Mouse (Mus musculus) neural tube, embryonic 11.5 days (tissue): ENCODE results near the gene Fbxl17. TPM values are rescaled to one million over a fixed set of nuclear protein-coding genes. Genes with fewer than 3 reads are reported as not detected.

ENCODE experiments used
- ATAC-seq: fragments of 200-750 bp; cut with Nextera tagmentation; 2 replicates; pipeline ENCODE4 v1.8.0; 2017; ENCODE audit warnings: moderate number of reproducible peaks, mild to moderate bottlenecking, moderate TSS enrichment, moderate library complexity; ENCODE audit not compliant: insufficient read depth, low FRiP score, low TSS enrichment
- DNase-seq: peaks from one replicate; pipeline ENCODE4 v3.0.0-alpha.2; 2015; ENCODE audit warnings: low spot score
- H3K27ac ChIP-seq: fragments of 300-500 bp; sonication (generic); 2 replicates; pipeline ENCODE4 v1.5.1; 2014; ENCODE audit warnings: low read depth, mild to moderate bottlenecking, low read length
- H3K27me3 ChIP-seq: fragments of 300-500 bp; sonication (generic); 2 replicates; pipeline ENCODE4 v1.6.1; 2014; ENCODE audit warnings: mild to moderate bottlenecking, low read length, mixed read lengths; ENCODE audit not compliant: control insufficient read depth, insufficient read depth
- H3K36me3 ChIP-seq: fragments of 300-500 bp; sonication (generic); 2 replicates; pipeline ENCODE4 v1.6.1; 2014; ENCODE audit warnings: mild to moderate bottlenecking, low read length, moderate library complexity, mixed read lengths; ENCODE audit not compliant: control insufficient read depth, insufficient read depth
- H3K4me1 ChIP-seq: fragments of 300-500 bp; sonication (generic); 2 replicates; pipeline ENCODE4 v1.6.1; 2014; ENCODE audit warnings: low read length, mixed read lengths; ENCODE audit not compliant: control insufficient read depth, insufficient read depth
- H3K4me2 ChIP-seq: fragments of 300-500 bp; sonication (generic); 2 replicates; pipeline ENCODE4 v1.6.1; 2014; ENCODE audit warnings: low read depth, mild to moderate bottlenecking, moderate library complexity
- H3K4me3 ChIP-seq: fragments of 300-500 bp; sonication (generic); 2 replicates; pipeline ENCODE4 v1.5.1; 2014; ENCODE audit warnings: low read depth, low read length
- H3K9ac ChIP-seq: fragments of 300-500 bp; sonication (generic); 2 replicates; pipeline ENCODE4 v1.6.1; 2014; ENCODE audit warnings: mild to moderate bottlenecking, low read length
- H3K9me3 ChIP-seq: fragments of 300-500 bp; sonication (generic); 2 replicates; pipeline ENCODE4 v1.6.1; 2016; ENCODE audit warnings: low read length; ENCODE audit not compliant: control insufficient read depth
- WGBS: fragments of 180-500 bp; shearing (Covaris S2); extraction: QIAGEN DNeasy Blood & Tissue Kit; methylation state at CpG from one replicate; pipeline ENCODE4 v1.1.7; 2014; 5-methylcytosine and 5-hydroxymethylcytosine counted together
- polyA plus RNA-seq: library from polyadenylated mRNA; unstranded; fragments of >200 nt; fragmentation: Nextera tagmentation; extraction: Ambion mirVana; gene quantifications from 2 replicates; pipeline ENCODE4 v1.2.1, GENCODE M21; 2014

Gene Fbxl17
- polyA plus RNA-seq, 1 experiment from 2014 or later = 7.8 TPM

- H3K4me1 ChIP-seq = 0 out of 2 replicates have a peak, but pooled peaks cover 3% of the 10 kb centered on the region
- H3K9ac ChIP-seq = no peak overlapping the region
- H3K27me3 ChIP-seq = no peaks in the 10 kb centered on the region
- 76% methylated on average over 13 of the region's 13 CpGs for WGBS
- no peak overlapping the region for H3K4me2 ChIP-seq
- no peaks in the 10 kb centered on the region for H3K9me3 ChIP-seq
- H3K4me3 ChIP-seq = no peak overlapping the region
- no peak for DNase-seq
- H3K27ac ChIP-seq = no peak overlapping the region
- ATAC-seq = no peak
- H3K36me3 ChIP-seq = no peaks in the 10 kb centered on the region
Observed at GRCm38 (mm10) chr17:63402741-63403681, 96.8 kb downstream of the Fbxl17 start.

GRCm38 (mm10) chr17:63402170-63402569 lies 97.6 kb downstream of the Fbxl17 start:
- Histone ChIP-seq H3K4me3 (no peak overlapping the region), H3K27me3 (no peaks in the 10 kb centered on the region), H3K9me3 (no peaks in the 10 kb centered on the region), H3K36me3 (no peaks in the 10 kb centered on the region), H3K4me1 (0 out of 2 replicates have a peak, but pooled peaks cover 3% of the 10 kb centered on the region), H3K4me2 (no peak overlapping the region), H3K27ac (no peak overlapping the region), H3K9ac (no peak overlapping the region)
- WGBS = 71% methylated on average over 3 of the region's 3 CpGs
- DNase-seq (no peak), ATAC-seq (no peak)

GRCm38 (mm10) chr17:63400640-63401039 lies 99.2 kb downstream of the Fbxl17 start:
- 89% methylated on average over 5 of the region's 5 CpGs for WGBS
- Histone ChIP-seq H3K4me3 (no peak overlapping the region), H3K27ac (no peak overlapping the region), H3K27me3 (no peaks in the 10 kb centered on the region), H3K4me1 (0 out of 2 replicates have a peak, but pooled peaks cover 3% of the 10 kb centered on the region), H3K9ac (no peak overlapping the region), H3K4me2 (no peak overlapping the region), H3K9me3 (no peaks in the 10 kb centered on the region), H3K36me3 (no peaks in the 10 kb centered on the region)
- no peak for DNase-seq
- no peak for ATAC-seq

- ATAC-seq = no peak
- no peak overlapping the region for H3K27ac ChIP-seq
- no peaks in the 10 kb centered on the region for H3K27me3 ChIP-seq
- no peak overlapping the region for H3K4me2 ChIP-seq
- H3K4me3 ChIP-seq = no peak overlapping the region
- no peaks in the 10 kb centered on the region for H3K36me3 ChIP-seq
- DNase-seq = no peak
- 93% methylated on average over 8 of the region's 8 CpGs for WGBS
- H3K9ac ChIP-seq = no peak overlapping the region
- H3K4me1 ChIP-seq = 0 out of 2 replicates have a peak, but pooled peaks cover 3% of the 10 kb centered on the region
- no peaks in the 10 kb centered on the region for H3K9me3 ChIP-seq
Observed at GRCm38 (mm10) chr17:63399816-63400215, 100.0 kb downstream of the Fbxl17 start.

- H3K9me3 ChIP-seq = no peaks in the 10 kb centered on the region
- WGBS = 96% methylated on average over 4 of the region's 4 CpGs
- H3K27me3 ChIP-seq = no peaks in the 10 kb centered on the region
- H3K27ac ChIP-seq = no peak overlapping the region
- H3K4me1 ChIP-seq = no peaks in the 10 kb centered on the region
- no peak overlapping the region for H3K9ac ChIP-seq
- no peaks in the 10 kb centered on the region for H3K36me3 ChIP-seq
- DNase-seq (no peak), ATAC-seq (no peak)
- no peak overlapping the region for H3K4me2 ChIP-seq
- no peak overlapping the region for H3K4me3 ChIP-seq
Observed at GRCm38 (mm10) chr17:63391506-63391905, 108.3 kb downstream of the Fbxl17 start.

- H3K27ac ChIP-seq = no peak overlapping the region
- H3K4me2 ChIP-seq = no peak overlapping the region
- no peaks in the 10 kb centered on the region for H3K4me1 ChIP-seq
- no peaks in the 10 kb centered on the region for H3K36me3 ChIP-seq
- DNase-seq (no peak), ATAC-seq (no peak)
- H3K9ac ChIP-seq = no peak overlapping the region
- 83% methylated on average over 4 of the region's 4 CpGs for WGBS
- H3K4me3 ChIP-seq = no peak overlapping the region
- no peaks in the 10 kb centered on the region for H3K27me3 ChIP-seq
- no peaks in the 10 kb centered on the region for H3K9me3 ChIP-seq
Observed at GRCm38 (mm10) chr17:63390951-63391350, 108.9 kb downstream of the Fbxl17 start.

GRCm38 (mm10) chr17:63370977-63371376 lies 128.8 kb downstream of the Fbxl17 start:
- H3K9ac ChIP-seq = no peak overlapping the region
- H3K9me3 ChIP-seq = no peaks in the 10 kb centered on the region
- H3K4me3 ChIP-seq = no peak overlapping the region
- no peak for ATAC-seq
- no peak overlapping the region for H3K4me2 ChIP-seq
- WGBS = 81% methylated on average over 3 of the region's 3 CpGs
- H3K4me1 ChIP-seq = 0 out of 2 replicates have a peak, but pooled peaks cover 3% of the 10 kb centered on the region
- H3K27me3 ChIP-seq = no peaks in the 10 kb centered on the region
- H3K27ac ChIP-seq = no peak overlapping the region
- no peaks in the 10 kb centered on the region for H3K36me3 ChIP-seq
- DNase-seq = no peak

- H3K9me3 ChIP-seq = no peaks in the 10 kb centered on the region
- H3K27me3 ChIP-seq = no peaks in the 10 kb centered on the region
- H3K4me3 ChIP-seq = no peak overlapping the region
- 0 out of 2 replicates have a peak, but pooled peaks cover 3% of the 10 kb centered on the region for H3K4me1 ChIP-seq
- no peak overlapping the region for H3K9ac ChIP-seq
- ATAC-seq (no peak), DNase-seq (no peak)
- H3K27ac ChIP-seq = no peak overlapping the region
- no peaks in the 10 kb centered on the region for H3K36me3 ChIP-seq
- H3K4me2 ChIP-seq = no peak overlapping the region
- WGBS = 66% methylated on average over 8 of the region's 8 CpGs
Observed at GRCm38 (mm10) chr17:63369631-63370310, 130.0 kb downstream of the Fbxl17 start.
